Mouse (Mus musculus): ENCODE data around the gene Psmb3.

Gene Psmb3

DNA sequence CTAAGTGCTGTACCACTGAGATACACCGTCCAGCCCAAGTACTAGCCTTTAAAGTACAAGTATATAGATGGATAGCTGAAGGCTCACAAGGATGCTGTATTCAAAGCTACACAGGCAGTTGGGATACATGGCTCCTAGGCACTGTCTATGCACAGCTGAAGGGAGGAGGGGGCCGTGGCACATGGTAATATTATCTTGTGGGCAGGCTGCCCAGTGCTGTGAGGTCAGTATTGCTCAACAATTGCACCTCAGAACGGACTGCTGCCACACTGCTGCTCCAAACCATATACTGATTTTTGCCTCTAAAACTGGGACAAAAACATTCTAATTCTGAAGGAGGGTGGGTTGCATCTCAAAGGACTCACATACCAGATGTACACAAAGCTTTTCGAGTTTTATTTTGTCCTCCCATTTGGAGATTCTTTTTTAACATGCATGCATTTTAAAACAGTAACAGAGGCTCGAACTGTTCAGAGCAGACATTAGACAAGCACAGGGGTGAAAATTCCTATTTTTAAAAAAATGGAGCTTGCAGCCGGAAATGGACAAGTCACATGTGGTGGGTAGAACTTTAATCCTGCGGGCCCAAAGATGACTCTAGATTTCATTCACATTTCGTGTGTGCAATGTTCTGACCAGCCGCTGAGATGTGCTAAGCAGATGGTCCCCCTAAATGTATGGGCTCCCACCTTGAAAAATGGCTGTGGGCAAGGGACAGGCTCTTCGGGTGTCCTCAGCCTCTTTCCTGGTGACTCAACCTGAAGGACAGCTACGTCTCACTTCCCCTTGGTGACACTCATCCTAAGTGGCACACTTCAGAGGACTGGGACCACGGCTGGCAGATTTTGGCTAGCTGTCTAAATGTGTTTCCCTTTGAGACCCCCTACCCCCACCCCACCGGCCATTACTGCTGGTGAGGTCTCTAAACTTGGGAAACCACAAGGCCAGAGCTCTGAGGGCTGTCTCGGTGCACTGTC lies 11.9 kb downstream of the Psmb3 start:
- Histone ChIP-seq H3K4me1 (replicated peaks; ENCODE audit: low read depth, low read length) (peaks cover 66% of the 10 kb centered on the region), H3K9me3 (ENCODE audit: low read length) (no peaks in the 10 kb centered on the region), H3K4me3 (replicated peaks; ENCODE audit: low read length) (no peak overlapping the region), H3K27me3 (ENCODE audit: insufficient read depth, low read length) (no peaks in the 10 kb centered on the region), H3K36me3 (ENCODE audit: insufficient read depth, low read length) (peaks cover 90% of the 10 kb centered on the region)
- TF ChIP-seq CTCF (conservative IDR thresholded peaks at IDR 0.05; ENCODE audit: low read length) (no peak), POU5F1 (IDR thresholded peaks at IDR 0.05; ENCODE audit: borderline replicate concordance, low read length) (no peak), NANOG (IDR thresholded peaks at IDR 0.05; ENCODE audit: borderline replicate concordance, low read length) (no peak)

DNA sequence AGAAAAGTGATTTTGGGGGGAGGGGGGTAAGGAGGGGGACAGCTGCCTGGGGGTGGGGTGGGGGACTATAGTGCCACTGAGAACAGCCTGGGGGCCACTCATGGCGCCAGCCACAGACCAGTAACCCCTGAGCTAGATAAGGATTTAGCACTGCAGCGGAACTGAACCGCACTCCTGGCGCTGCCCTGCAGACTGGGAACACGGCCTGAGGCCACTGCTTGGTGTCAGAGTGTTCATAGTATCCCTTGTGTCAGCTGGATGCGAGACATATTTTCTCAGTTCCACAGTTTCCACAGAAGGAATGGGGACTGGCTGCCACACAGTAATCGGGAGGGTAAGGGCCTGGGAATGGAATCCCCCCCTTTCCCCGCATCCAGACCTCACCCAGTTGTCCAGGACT lies 12.8 kb downstream of the Psmb3 start:
- H3K4me3 ChIP-seq (replicated peaks; ENCODE audit: low read length), result no peak overlapping the region
- no peak for TF ChIP-seq POU5F1 (IDR thresholded peaks at IDR 0.05; ENCODE audit: borderline replicate concordance, low read length)
- no peak for TF ChIP-seq CTCF (conservative IDR thresholded peaks at IDR 0.05; ENCODE audit: low read length)
- no peak for TF ChIP-seq NANOG (IDR thresholded peaks at IDR 0.05; ENCODE audit: borderline replicate concordance, low read length)
- H3K9me3 ChIP-seq (ENCODE audit: low read length), result no peaks in the 10 kb centered on the region
- peaks cover 95% of the 10 kb centered on the region for H3K36me3 ChIP-seq (ENCODE audit: insufficient read depth, low read length)
- no peaks in the 10 kb centered on the region for H3K27me3 ChIP-seq (ENCODE audit: insufficient read depth, low read length)
- H3K4me1 ChIP-seq (replicated peaks; ENCODE audit: low read depth, low read length), result peaks cover 68% of the 10 kb centered on the region

DNA sequence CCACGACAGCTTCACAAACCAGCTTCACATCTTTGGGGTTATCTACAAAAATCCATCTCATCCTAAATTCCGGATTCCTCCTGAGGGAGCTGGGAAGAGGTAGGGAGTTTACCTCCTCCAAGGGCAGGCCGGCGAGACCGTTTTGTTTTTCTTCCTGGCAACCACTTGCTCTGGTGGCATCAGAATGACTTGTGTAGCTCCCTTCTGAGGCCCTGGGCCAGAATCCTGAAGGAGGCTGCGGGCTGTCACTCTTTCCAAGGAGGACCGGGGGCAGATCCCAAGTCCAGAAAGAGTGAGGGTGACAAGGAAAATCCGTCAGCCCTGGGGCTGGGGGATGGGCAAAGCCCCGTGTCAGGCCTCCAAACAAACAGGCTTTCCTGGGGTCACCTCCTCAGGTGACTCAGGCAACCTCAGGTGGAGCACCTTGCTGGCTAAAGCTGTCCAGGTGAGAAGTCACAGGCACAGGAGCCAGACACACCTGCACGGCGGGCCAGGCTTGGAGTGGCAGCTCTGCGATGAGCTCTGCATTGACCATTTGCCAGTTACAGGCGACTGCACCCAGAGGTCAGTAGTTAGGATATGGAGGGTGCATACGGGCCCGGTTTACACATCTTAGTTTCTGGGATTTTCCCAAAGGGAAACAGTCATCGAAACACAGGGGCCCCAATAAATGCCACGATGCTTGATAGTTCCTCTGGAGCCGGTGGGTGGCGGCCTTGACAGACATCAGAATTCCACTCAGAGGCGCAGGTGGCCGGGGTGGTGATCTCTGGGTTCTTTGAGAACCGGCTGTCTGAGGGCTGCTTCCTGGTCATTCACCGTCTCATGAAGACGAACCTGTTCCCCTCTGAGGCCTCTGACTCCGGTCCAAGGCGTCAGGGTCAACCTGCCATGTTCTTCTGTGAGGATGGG lies 14.4 kb downstream of the Psmb3 start:
- no peak for TF ChIP-seq NANOG (IDR thresholded peaks at IDR 0.05; ENCODE audit: borderline replicate concordance, low read length)
- no peak for TF ChIP-seq POU5F1 (IDR thresholded peaks at IDR 0.05; ENCODE audit: borderline replicate concordance, low read length)
- TF ChIP-seq CTCF (conservative IDR thresholded peaks at IDR 0.05; ENCODE audit: low read length), result no peak
- Histone ChIP-seq H3K9me3 (ENCODE audit: low read length) (no peaks in the 10 kb centered on the region), H3K36me3 (ENCODE audit: insufficient read depth, low read length) (peaks cover 95% of the 10 kb centered on the region), H3K4me1 (replicated peaks; ENCODE audit: low read depth, low read length) (peaks cover 52% of the 10 kb centered on the region), H3K27me3 (ENCODE audit: insufficient read depth, low read length) (no peaks in the 10 kb centered on the region), H3K4me3 (replicated peaks; ENCODE audit: low read length) (no peak overlapping the region)

DNA sequence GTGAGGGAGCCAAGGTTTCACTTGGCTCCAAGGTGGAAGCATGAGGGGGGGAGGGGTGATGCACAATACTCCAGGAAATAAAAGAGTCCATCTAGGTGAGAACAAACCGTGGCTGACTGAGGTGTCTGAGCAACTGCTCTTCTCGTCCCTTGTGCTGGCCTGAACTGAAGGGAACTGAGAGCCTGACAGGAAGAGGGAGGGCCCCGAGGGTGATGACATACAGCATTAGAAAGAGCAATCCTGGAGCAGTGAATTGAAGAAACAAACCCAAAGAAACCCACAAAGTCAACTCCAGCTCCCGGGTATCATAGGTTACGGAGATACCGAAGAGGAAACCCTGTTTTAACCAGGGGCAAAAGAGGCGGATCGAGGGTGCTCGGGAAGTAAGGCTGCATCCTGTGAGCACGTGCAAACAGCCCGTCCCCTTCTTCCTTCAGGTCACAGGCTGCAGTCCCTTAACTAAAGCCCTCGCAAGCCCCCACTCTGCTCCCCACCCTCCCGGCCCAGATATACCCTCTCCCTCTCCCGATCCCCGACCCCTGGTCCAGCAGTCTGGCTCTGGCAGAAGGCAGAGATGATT lies 15.2 kb downstream of the Psmb3 start:
- H3K4me3 ChIP-seq (replicated peaks; ENCODE audit: low read length), result no peak overlapping the region
- H3K27me3 ChIP-seq (ENCODE audit: insufficient read depth, low read length), result no peaks in the 10 kb centered on the region
- TF ChIP-seq NANOG (IDR thresholded peaks at IDR 0.05; ENCODE audit: borderline replicate concordance, low read length) (no peak), POU5F1 (IDR thresholded peaks at IDR 0.05; ENCODE audit: borderline replicate concordance, low read length) (no peak)
- peaks cover 47% of the 10 kb centered on the region for H3K4me1 ChIP-seq (replicated peaks; ENCODE audit: low read depth, low read length)
- peaks cover 93% of the 10 kb centered on the region for H3K36me3 ChIP-seq (ENCODE audit: insufficient read depth, low read length)
- H3K9me3 ChIP-seq (ENCODE audit: low read length), result no peaks in the 10 kb centered on the region

DNA sequence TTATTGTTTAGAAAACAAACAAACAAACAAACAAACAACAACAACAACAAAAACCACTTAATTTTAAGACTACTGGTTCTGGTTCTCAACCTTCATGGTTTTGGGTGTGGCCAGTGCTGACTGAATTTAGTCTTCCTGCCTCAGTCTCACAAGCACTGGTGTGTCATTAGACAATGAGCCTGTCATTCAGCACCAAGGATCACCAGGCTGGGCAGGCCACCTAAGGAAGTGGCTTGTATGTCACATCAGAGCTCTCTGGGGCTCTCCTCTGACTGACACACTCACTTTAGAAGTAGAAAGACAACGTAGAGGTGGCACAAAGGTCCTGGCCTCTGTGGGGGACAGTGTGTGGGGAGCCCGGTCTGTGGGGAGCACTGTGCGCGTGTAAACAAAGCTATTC lies 15.8 kb downstream of the Psmb3 start:
- Histone ChIP-seq H3K4me3 (replicated peaks; ENCODE audit: low read length) (no peak overlapping the region), H3K4me1 (replicated peaks; ENCODE audit: low read depth, low read length) (peaks cover 40% of the 10 kb centered on the region), H3K36me3 (ENCODE audit: insufficient read depth, low read length) (peaks cover 93% of the 10 kb centered on the region), H3K27me3 (ENCODE audit: insufficient read depth, low read length) (no peaks in the 10 kb centered on the region), H3K9me3 (ENCODE audit: low read length) (no peaks in the 10 kb centered on the region)
- no peak for TF ChIP-seq POU5F1 (IDR thresholded peaks at IDR 0.05; ENCODE audit: borderline replicate concordance, low read length)
- no peak for TF ChIP-seq CTCF (conservative IDR thresholded peaks at IDR 0.05; ENCODE audit: low read length)
- no peak for TF ChIP-seq NANOG (IDR thresholded peaks at IDR 0.05; ENCODE audit: borderline replicate concordance, low read length)

DNA sequence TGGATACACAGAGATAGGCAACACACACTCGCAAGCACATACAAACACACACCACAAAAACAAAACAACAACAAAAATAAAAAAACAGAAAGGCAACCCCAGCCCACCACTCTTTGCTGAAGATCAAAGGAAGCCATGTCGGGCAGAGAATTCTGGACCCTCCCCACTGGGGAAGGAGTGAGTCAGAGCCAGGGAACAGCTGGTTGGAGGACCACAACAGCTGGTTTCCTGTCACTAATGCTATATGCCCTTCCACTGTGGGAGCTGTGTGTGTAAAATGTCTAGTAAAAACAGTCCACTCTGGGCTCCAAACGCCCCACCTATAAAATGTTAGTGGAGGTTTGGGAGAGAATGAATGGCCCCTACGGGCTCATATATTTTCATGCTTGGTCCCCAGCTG lies 18.1 kb downstream of the Psmb3 start:
- Histone ChIP-seq H3K27me3 (ENCODE audit: insufficient read depth, low read length) (no peaks in the 10 kb centered on the region), H3K4me1 (replicated peaks; ENCODE audit: low read depth, low read length) (peaks cover 37% of the 10 kb centered on the region), H3K9me3 (ENCODE audit: low read length) (no peaks in the 10 kb centered on the region), H3K36me3 (ENCODE audit: insufficient read depth, low read length) (peaks cover 99% of the 10 kb centered on the region), H3K4me3 (replicated peaks; ENCODE audit: low read length) (no peak overlapping the region)
- TF ChIP-seq POU5F1 (IDR thresholded peaks at IDR 0.05; ENCODE audit: borderline replicate concordance, low read length) (no peak), CTCF (conservative IDR thresholded peaks at IDR 0.05; ENCODE audit: low read length) (no peak), NANOG (IDR thresholded peaks at IDR 0.05; ENCODE audit: borderline replicate concordance, low read length) (no peak)

DNA sequence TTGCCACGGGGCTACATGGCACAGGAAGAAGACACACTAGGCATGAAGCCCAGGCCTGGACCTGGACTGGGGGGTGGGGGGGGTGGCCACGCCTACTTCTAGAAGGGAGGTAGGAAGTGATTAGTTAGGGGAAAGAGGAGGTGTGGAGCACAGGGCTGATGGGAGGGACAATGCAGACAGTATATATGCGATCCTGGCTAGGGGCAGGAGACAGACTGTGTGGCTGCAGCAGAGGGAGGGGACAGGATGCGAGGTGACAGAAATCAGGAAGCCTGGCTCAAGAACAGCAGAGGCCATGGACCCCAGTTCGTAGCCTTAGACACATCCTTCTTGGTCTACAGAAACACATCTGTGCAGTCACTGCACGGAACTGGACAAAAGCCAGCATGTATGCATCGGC lies 20.5 kb downstream of the Psmb3 start:
- H3K9me3 ChIP-seq (ENCODE audit: low read length), result no peaks in the 10 kb centered on the region
- no peak for TF ChIP-seq NANOG (IDR thresholded peaks at IDR 0.05; ENCODE audit: borderline replicate concordance, low read length)
- no peak for TF ChIP-seq POU5F1 (IDR thresholded peaks at IDR 0.05; ENCODE audit: borderline replicate concordance, low read length)
- TF ChIP-seq CTCF (conservative IDR thresholded peaks at IDR 0.05; ENCODE audit: low read length), result no peak
- no peak overlapping the region for H3K4me3 ChIP-seq (replicated peaks; ENCODE audit: low read length)
- peaks cover 25% of the 10 kb centered on the region for H3K4me1 ChIP-seq (replicated peaks; ENCODE audit: low read depth, low read length)
- peaks cover 99% of the 10 kb centered on the region for H3K36me3 ChIP-seq (ENCODE audit: insufficient read depth, low read length)
- H3K27me3 ChIP-seq (ENCODE audit: insufficient read depth, low read length), result no peaks in the 10 kb centered on the region

DNA sequence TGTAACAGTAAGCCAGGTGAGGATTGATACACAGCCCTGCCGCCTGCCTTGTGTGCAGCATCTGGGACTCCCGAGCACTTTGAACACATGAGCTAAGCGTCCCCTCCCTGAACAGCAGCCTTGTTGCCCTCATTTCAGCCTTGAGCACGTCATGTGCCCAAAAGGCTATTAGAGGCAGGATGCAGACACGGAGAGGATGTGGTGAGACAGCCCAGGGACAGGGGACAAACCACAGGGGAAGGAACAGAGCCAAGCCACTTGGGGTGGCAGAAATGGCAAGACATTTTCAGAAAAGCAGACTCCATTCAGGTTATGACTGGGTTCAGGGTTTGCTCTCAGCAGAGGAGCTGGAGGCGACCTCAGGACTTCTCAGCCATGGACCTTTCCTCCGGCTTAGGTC lies 25.1 kb downstream of the Psmb3 start:
- Histone ChIP-seq H3K4me3 (replicated peaks; ENCODE audit: low read length) (no peak overlapping the region), H3K4me1 (replicated peaks; ENCODE audit: low read depth, low read length) (peaks cover 20% of the 10 kb centered on the region), H3K27me3 (ENCODE audit: insufficient read depth, low read length) (no peaks in the 10 kb centered on the region), H3K36me3 (ENCODE audit: insufficient read depth, low read length) (peaks cover 94% of the 10 kb centered on the region), H3K9me3 (ENCODE audit: low read length) (peaks cover 4% of the 10 kb centered on the region; the same call in 1 of the 2 replicates)
- TF ChIP-seq POU5F1 (IDR thresholded peaks at IDR 0.05; ENCODE audit: borderline replicate concordance, low read length) (no peak), CTCF (conservative IDR thresholded peaks at IDR 0.05; ENCODE audit: low read length) (no peak), NANOG (IDR thresholded peaks at IDR 0.05; ENCODE audit: borderline replicate concordance, low read length) (no peak)
